Mouse (Mus musculus) neural tube, embryonic 13.5 days (tissue): ENCODE measurements around the gene Ndufa4l2. TPM values are rescaled to one million over a fixed set of nuclear protein-coding genes. Genes with fewer than 3 reads are reported as not detected.

Experiments used
- ATAC-seq: fragments of 200-750 bp; cut with Nextera tagmentation; 2 replicates; pipeline ENCODE4 v1.8.0; 2017; ENCODE audit warnings: low read depth, mild to moderate bottlenecking, moderate TSS enrichment, moderate library complexity
- H3K27ac ChIP-seq: fragments of 300-500 bp; sonication (generic); replicated peaks from 2 replicates; pipeline ENCODE4 v1.5.1; 2015; ENCODE audit warnings: moderate library complexity, mild to moderate bottlenecking, inconsistent platforms
- H3K27me3 ChIP-seq: fragments of 300-500 bp; sonication (generic); 2 replicates; pipeline ENCODE4 v1.6.1; 2015; ENCODE audit warnings: mild to moderate bottlenecking, inconsistent platforms
- H3K36me3 ChIP-seq: fragments of 300-500 bp; sonication (generic); 2 replicates; pipeline ENCODE4 v1.6.1; 2015; ENCODE audit warnings: mild to moderate bottlenecking, inconsistent platforms
- H3K4me1 ChIP-seq: fragments of 300-500 bp; sonication (generic); replicated peaks from 2 replicates; pipeline ENCODE4 v1.6.1; 2015; ENCODE audit warnings: inconsistent platforms
- H3K4me2 ChIP-seq: fragments of 300-500 bp; sonication (generic); 2 replicates; pipeline ENCODE4 v1.6.1; 2015; ENCODE audit warnings: inconsistent platforms, mild to moderate bottlenecking, moderate library complexity
- H3K4me3 ChIP-seq: fragments of 300-500 bp; sonication (generic); 2 replicates; pipeline ENCODE4 v1.5.1; 2015; ENCODE audit warnings: mild to moderate bottlenecking, inconsistent platforms
- H3K9ac ChIP-seq: fragments of 300-500 bp; sonication (generic); 2 replicates; pipeline ENCODE4 v1.6.1; 2015; ENCODE audit warnings: moderate library complexity, mild to moderate bottlenecking, inconsistent platforms
- H3K9me3 ChIP-seq: fragments of 300-500 bp; sonication (generic); 2 replicates; pipeline ENCODE4 v1.6.1; 2016; ENCODE audit warnings: inconsistent platforms
- WGBS: fragments of 180-500 bp; shearing (Covaris S2); methylation state at CpG from one replicate; pipeline ENCODE4 v1.1.7; 2015; 5-methylcytosine and 5-hydroxymethylcytosine counted together
- polyA plus RNA-seq: library from polyadenylated mRNA; unstranded; fragments of >200 nt; fragmentation: Nextera tagmentation; extraction: Ambion mirVana; gene quantifications from 2 replicates; pipeline ENCODE4 v1.2.1, GENCODE M21; 2015

Ndufa4l2 gene
- polyA plus RNA-seq, 1 experiment from 2014 or later, result 10.6 TPM

- Histone ChIP-seq H3K27ac (no peak overlapping the region), H3K4me1 (peaks cover 61% of the 10 kb centered on the region), H3K36me3 (peaks cover 22% of the 10 kb centered on the region), H3K9me3 (no peaks in the 10 kb centered on the region), H3K9ac (peak overlapping the region; percentile 22; the same call in 1 of the 2 replicates), H3K4me2 (peak overlapping the region; percentile 73; the same call in 1 of the 2 replicates), H3K27me3 (peaks cover 45% of the 10 kb centered on the region), H3K4me3 (no peak overlapping the region)
- 92% methylated on average over 36 of the region's 37 CpGs for WGBS
- no peak for ATAC-seq
Observed at GRCm38 (mm10) chr10:127519903-127520713, 5.3 kb downstream of the Ndufa4l2 start.

- Histone ChIP-seq H3K4me2 (peak overlapping the region; percentile 73), H3K9ac (peak overlapping the region; percentile 22; the same call in 1 of the 2 replicates), H3K27me3 (peaks cover 45% of the 10 kb centered on the region), H3K4me1 (peaks cover 61% of the 10 kb centered on the region), H3K4me3 (no peak overlapping the region), H3K36me3 (peaks cover 22% of the 10 kb centered on the region), H3K9me3 (no peaks in the 10 kb centered on the region), H3K27ac (no peak overlapping the region)
- WGBS, result 87% methylated on average over 20 of the region's 20 CpGs
- no peak for ATAC-seq
Observed at GRCm38 (mm10) chr10:127520714-127521357, 6.1 kb downstream of the Ndufa4l2 start.

GRCm38 (mm10) chr10:127521611-127522080 is 6.9 kb downstream of the Ndufa4l2 start:
- Histone ChIP-seq H3K36me3 (peaks cover 22% of the 10 kb centered on the region), H3K27me3 (peaks cover 45% of the 10 kb centered on the region), H3K4me1 (peaks cover 61% of the 10 kb centered on the region), H3K4me2 (peak overlapping the region; percentile 73), H3K9me3 (no peaks in the 10 kb centered on the region), H3K4me3 (peak overlapping the region; percentile 51), H3K27ac (no peak overlapping the region; the same call in 1 of the 2 replicates), H3K9ac (peak overlapping the region; percentile 67)
- 12% methylated on average over 12 of the region's 12 CpGs for WGBS
- ATAC-seq, result no peak

- Histone ChIP-seq H3K9ac (peak within 1 kb of the TSS; percentile 67), H3K4me2 (peak within 1 kb of the TSS; percentile 73), H3K27me3 (peaks cover 44% of the 10 kb centered on the region), H3K9me3 (no peaks in the 10 kb centered on the region), H3K4me1 (peaks cover 61% of the 10 kb centered on the region), H3K36me3 (peaks cover 22% of the 10 kb centered on the region), H3K27ac (no peak within 1 kb of the TSS; the same call in 1 of the 2 replicates), H3K4me3 (peak within 1 kb of the TSS; percentile 51)
- 0% methylated on average over 21 of the region's 21 CpGs for WGBS
- ATAC-seq, result peak; percentile 32; the same call in 1 of the 2 replicates
Observed at GRCm38 (mm10) chr10:127522088-127522581, 7.4 kb downstream of the Ndufa4l2 start, which contains the start of gene Shmt2. Shmt2 (minus strand) TSS chr10:127522444.

GRCm38 (mm10) chr10:127524646-127525255 is 10.0 kb downstream of the Ndufa4l2 start:
- peaks cover 5% of the 10 kb centered on the region; the same call in 1 of the 2 replicates for H3K36me3 ChIP-seq
- peak overlapping the region; percentile 81 for H3K4me2 ChIP-seq
- peak overlapping the region; percentile 86 for H3K9ac ChIP-seq
- WGBS, result 2% methylated on average over 23 of the region's 23 CpGs
- peaks cover 57% of the 10 kb centered on the region for H3K27me3 ChIP-seq
- no peak for ATAC-seq
- peak overlapping the region; percentile 92 for H3K27ac ChIP-seq
- no peaks in the 10 kb centered on the region for H3K9me3 ChIP-seq
- peaks cover 76% of the 10 kb centered on the region for H3K4me1 ChIP-seq
- no peak overlapping the region for H3K4me3 ChIP-seq

GRCm38 (mm10) chr10:127526048-127526447 is 11.3 kb downstream of the Ndufa4l2 start:
- ATAC-seq, result no peak
- Histone ChIP-seq H3K27ac (peak overlapping the region; percentile 92), H3K9ac (peak overlapping the region; percentile 86), H3K4me3 (peak overlapping the region; percentile 69), H3K27me3 (peaks cover 68% of the 10 kb centered on the region), H3K36me3 (no peaks in the 10 kb centered on the region), H3K9me3 (no peaks in the 10 kb centered on the region), H3K4me2 (peak overlapping the region; percentile 81), H3K4me1 (peaks cover 80% of the 10 kb centered on the region)
- 3% methylated on average over 26 of the region's 26 CpGs for WGBS

- peak; percentile 3; the same call in 1 of the 2 replicates for ATAC-seq
- WGBS, result under 1% methylated on average over 26 of the region's 26 CpGs
- H3K9me3 ChIP-seq, result no peaks in the 10 kb centered on the region
- H3K36me3 ChIP-seq, result no peaks in the 10 kb centered on the region
- H3K4me2 ChIP-seq, result peak overlapping the region; percentile 81
- H3K4me3 ChIP-seq, result peak overlapping the region; percentile 69
- peaks cover 80% of the 10 kb centered on the region for H3K4me1 ChIP-seq
- peak overlapping the region; percentile 86 for H3K9ac ChIP-seq
- H3K27ac ChIP-seq, result peak overlapping the region; percentile 92
- peaks cover 73% of the 10 kb centered on the region for H3K27me3 ChIP-seq
Observed at GRCm38 (mm10) chr10:127526681-127527080, 11.9 kb downstream of the Ndufa4l2 start.

- peak; percentile 32 for ATAC-seq
- H3K9ac ChIP-seq, result peak overlapping the region; percentile 86
- peak overlapping the region; percentile 69 for H3K4me3 ChIP-seq
- peaks cover 83% of the 10 kb centered on the region for H3K4me1 ChIP-seq
- peaks cover 79% of the 10 kb centered on the region for H3K27me3 ChIP-seq
- peak overlapping the region; percentile 92 for H3K27ac ChIP-seq
- H3K36me3 ChIP-seq, result no peaks in the 10 kb centered on the region
- 2% methylated on average over 17 of the region's 17 CpGs for WGBS
- peak overlapping the region; percentile 81 for H3K4me2 ChIP-seq
- no peaks in the 10 kb centered on the region for H3K9me3 ChIP-seq
Observed at GRCm38 (mm10) chr10:127527481-127527880, 12.7 kb downstream of the Ndufa4l2 start.

GRCm38 (mm10) chr10:127530945-127531344 is 16.2 kb downstream of the Ndufa4l2 start:
- peaks cover 91% of the 10 kb centered on the region for H3K27me3 ChIP-seq
- H3K4me1 ChIP-seq, result peaks cover 100% of the 10 kb centered on the region
- peak overlapping the region; percentile 81 for H3K4me2 ChIP-seq
- H3K36me3 ChIP-seq, result no peaks in the 10 kb centered on the region
- peak; percentile 15; the same call in 1 of the 2 replicates for ATAC-seq
- peak overlapping the region; percentile 92 for H3K27ac ChIP-seq
- H3K9me3 ChIP-seq, result no peaks in the 10 kb centered on the region
- peak overlapping the region; percentile 86 for H3K9ac ChIP-seq
- H3K4me3 ChIP-seq, result peak overlapping the region; percentile 69
- under 1% methylated on average over 21 of the region's 25 CpGs for WGBS

GRCm38 (mm10) chr10:127531548-127531947 is 16.8 kb downstream of the Ndufa4l2 start:
- Histone ChIP-seq H3K27me3 (peaks cover 87% of the 10 kb centered on the region), H3K4me2 (peak overlapping the region; percentile 81), H3K9ac (peak overlapping the region; percentile 86), H3K4me1 (peaks cover 100% of the 10 kb centered on the region), H3K27ac (peak overlapping the region; percentile 92), H3K36me3 (no peaks in the 10 kb centered on the region), H3K4me3 (peak overlapping the region; percentile 69), H3K9me3 (no peaks in the 10 kb centered on the region)
- 0% methylated on average over 4 of the region's 4 CpGs for WGBS
- ATAC-seq, result no peak
